Mouse (Mus musculus): Measurements from ENCODE around the gene Acp5.

- TF ChIP-seq CTCF (conservative IDR thresholded peaks at IDR 0.05; ENCODE audit: low read length) (no peak), POU5F1 (IDR thresholded peaks at IDR 0.05; ENCODE audit: borderline replicate concordance, low read length) (no peak), NANOG (IDR thresholded peaks at IDR 0.05; ENCODE audit: borderline replicate concordance, low read length) (no peak)
These were observed 27.4 kb upstream of the Acp5 start for GRCm38 (mm10) chr9:22162912-22163311.
